Comparison of ENCODE assay signal across 20 mouse cellular contexts in genomic region chr11:70135925-70136324, GRCm38 (mm10). TPM values are rescaled to one million over a fixed set of nuclear protein-coding genes. Genes with fewer than 3 reads are reported as not detected.
A peak's percentile ranks its signal among the peaks of the same experiment; 100 is the strongest.
DNase-seq lines count a peak whose midpoint lies in the region; ATAC-seq and TF ChIP-seq lines count a peak whose summit lies in the region.
"Not testable (repeated sequence)": the region's sequence is repeated elsewhere in the genome, so short reads cannot be mapped to it uniquely, and the experiment has no call there.
"Had no signal": no experiment of that assay in that cellular context is flagged by ENCODE, and none has a peak within 500 bp of the region (broad histone marks: within the 10 kb centered on the region; RNA-seq: fewer than 3 reads in every experiment).

No protein-coding gene starts in this region.

- 40% methylated on average over 8 of the region's 8 CpGs for WGBS in cerebellum, adult 2 months
- 81% methylated on average over 8 of the region's 8 CpGs for WGBS in lung, embryonic 16.5 days

- H3K4me1 ChIP-seq in cerebellum, adult 2 months (ENCODE audit: control insufficient read depth, insufficient read depth, low read length); lung, embryonic 16.5 days (replicated peaks; ENCODE audit: control insufficient read depth, insufficient read depth, low read length): not testable (repeated sequence)

- ATAC-seq in erythroid progenitor cell, adult 5-6 weeks (replicated peaks; ENCODE audit: low FRiP score, poor library complexity, severe bottlenecking) = peak; percentile 34; the same call in 1 of the 2 replicates
- peak; percentile 51 for ATAC-seq in lung, embryonic 16.5 days (ENCODE audit: low read depth)

- not testable (repeated sequence) for H3K36me3 ChIP-seq in lung, embryonic 16.5 days (ENCODE audit: control insufficient read depth, insufficient read depth, low read length)

- H3K27ac ChIP-seq in cerebellum, adult 2 months (ENCODE audit: insufficient read depth, low read length); lung, embryonic 16.5 days (ENCODE audit: low read length): not testable (repeated sequence)

- not testable (repeated sequence) for TF ChIP-seq CTCF in cerebellum, adult 2 months (IDR thresholded peaks at IDR 0.05; ENCODE audit: borderline replicate concordance, insufficient read depth, low read depth, low read length)

- not testable (repeated sequence) for H3K9me3 ChIP-seq in lung, embryonic 16.5 days (ENCODE audit: control insufficient read depth, low read length)

- TF ChIP-seq POLR2A in cerebellum, adult 2 months (IDR thresholded peaks at IDR 0.05; ENCODE audit: borderline replicate concordance, insufficient read depth, low read length) = not testable (repeated sequence)

- not testable (repeated sequence) for H3K9ac ChIP-seq in lung, embryonic 16.5 days (ENCODE audit: low read length)

- not testable (repeated sequence) for H3K4me2 ChIP-seq in lung, embryonic 16.5 days (ENCODE audit: low read depth, low read length)

- H3K4me3 ChIP-seq in cerebellum, adult 2 months (replicated peaks; ENCODE audit: insufficient read depth, low read depth, low read length); lung, embryonic 16.5 days (ENCODE audit: low read length): not testable (repeated sequence)

- H3K27me3 ChIP-seq in cerebellum, adult 2 months (ENCODE audit: control insufficient read depth, insufficient read depth, low read length); lung, embryonic 16.5 days (ENCODE audit: control insufficient read depth, insufficient read depth, low read depth, low read length): not testable (repeated sequence)

- DNase-seq in cerebellum, adult 11 months = peak; percentile 12
- DNase-seq in cerebellum, adult 2 months = peak; percentile 25 to 34
- DNase-seq in cerebellum, adult 9-11 months = peak; percentile 31
- DNase-seq in cerebellum, postnatal 25 days = peak; percentile 28 to 38
- DNase-seq in testis, postnatal 14 days (ENCODE audit: low spot score) = peak; percentile 41

RNA-seq across cellular contexts. Expression of gene Mgl2, which starts 5.8 kb away (rescaled TPM):
- 2.4 and 2.5 TPM in 2 replicates for polyA plus RNA-seq in cerebellum, adult 2 months (2012; rRNA removed)
- 4.2 and 5.0 TPM in 2 replicates for total RNA-seq in erythroid progenitor cell, adult 5-6 weeks (2015; ENCODE audit: low replicate concordance)
- total RNA-seq in erythroid progenitor cell, adult 5-6 weeks (2017; ENCODE audit: low replicate concordance) = 8.0 and 12.5 TPM in 2 replicates
- polyA plus RNA-seq in lung, embryonic 16.5 days (2015; fragmentation: Nextera tagmentation; extraction: Ambion mirVana) = 2.1 and 2.4 TPM in 2 replicates
- polyA plus RNA-seq: CD4-positive, CD25-positive, alpha-beta regulatory T cell, adult 4 months; embryonic facial prominence, embryonic 11.5 days; forebrain, embryonic 11.5 days; heart, embryonic 12.5 days; hindbrain, embryonic 10.5 days had no signal

RNA-seq across cellular contexts. Expression of gene Clec10a, which starts 20.1 kb away (rescaled TPM):
- polyA plus RNA-seq in cerebellum, adult 2 months (2012; rRNA removed) = 1.2 and 1.4 TPM in 2 replicates
- total RNA-seq in erythroid progenitor cell, adult 5-6 weeks (2015; ENCODE audit: low replicate concordance) = 1.3 and 11.2 TPM in 2 replicates
- total RNA-seq in erythroid progenitor cell, adult 5-6 weeks (2017; ENCODE audit: low replicate concordance) = 0.77 and 2.6 TPM in 2 replicates
- polyA plus RNA-seq in lung, embryonic 16.5 days (2015; fragmentation: Nextera tagmentation; extraction: Ambion mirVana) = 0.79 and 1.6 TPM in 2 replicates
- polyA plus RNA-seq: CD4-positive, CD25-positive, alpha-beta regulatory T cell, adult 4 months; heart, embryonic 12.5 days had no signal

RNA-seq across cellular contexts. Expression of gene Asgr2, which starts 43.5 kb away (rescaled TPM):
- 0.11 and 0.17 TPM in 2 replicates for polyA plus RNA-seq in cerebellum, adult 2 months (2012; rRNA removed)
- not detected in 2 replicates for total RNA-seq in erythroid progenitor cell, adult 5-6 weeks (2015; ENCODE audit: low replicate concordance)
- total RNA-seq in erythroid progenitor cell, adult 5-6 weeks (2017; ENCODE audit: low replicate concordance) = not detected in 2 replicates
- 0.30 TPM in 1 of 2 replicates, not detected in the other for polyA plus RNA-seq in lung, embryonic 16.5 days (2015; fragmentation: Nextera tagmentation; extraction: Ambion mirVana)
- total RNA-seq: forebrain, postnatal 0 days; gastrocnemius, postnatal 14 days; heart, postnatal 10 days; heart, postnatal 36 days had no signal
- polyA plus RNA-seq: CD4-positive, CD25-positive, alpha-beta regulatory T cell, adult 4 months; embryonic facial prominence, embryonic 11.5 days; forebrain, embryonic 11.5 days; forebrain, embryonic 14.5 days; forebrain, postnatal 0 days; heart, embryonic 12.5 days; heart, embryonic 15.5 days; hindbrain, embryonic 10.5 days; hindbrain, embryonic 13.5 days; hindbrain, embryonic 16.5 days had no signal
